Mouse (Mus musculus): Measurements from ENCODE around the gene Cep70.

Gene Cep70

DNA sequence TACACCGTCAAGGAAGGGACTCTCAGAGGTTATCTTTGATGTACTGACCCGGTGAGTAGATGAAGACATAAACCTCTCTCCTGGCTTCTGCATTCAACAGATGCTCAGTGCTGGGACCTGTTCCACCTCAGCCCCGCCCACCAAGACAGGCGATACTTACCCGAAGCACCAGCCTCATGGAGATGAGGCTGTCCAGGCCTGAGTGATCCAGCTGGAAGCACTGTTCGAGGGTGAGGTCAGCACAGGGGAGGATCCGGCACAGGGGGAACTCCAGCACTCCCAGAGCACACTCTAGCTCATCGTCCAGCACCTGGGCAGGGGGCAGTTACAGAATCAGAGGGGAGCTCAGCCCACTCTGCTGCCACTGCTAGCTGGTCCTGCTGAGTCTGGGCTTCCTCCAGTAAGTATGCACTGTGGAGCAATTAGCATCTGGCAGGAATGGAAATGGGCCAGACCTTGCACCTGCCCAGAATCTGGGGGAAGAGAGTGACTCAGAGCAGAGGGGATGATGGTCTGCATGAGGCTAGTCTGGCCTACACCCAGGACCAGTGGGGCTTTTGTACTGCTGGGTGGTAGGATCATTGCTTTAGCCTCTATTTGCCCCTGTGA is 76.3 kb downstream of the Cep70 start:
- DNase-seq (ENCODE audit: low read depth, low spot score), result peak; percentile 36

DNA sequence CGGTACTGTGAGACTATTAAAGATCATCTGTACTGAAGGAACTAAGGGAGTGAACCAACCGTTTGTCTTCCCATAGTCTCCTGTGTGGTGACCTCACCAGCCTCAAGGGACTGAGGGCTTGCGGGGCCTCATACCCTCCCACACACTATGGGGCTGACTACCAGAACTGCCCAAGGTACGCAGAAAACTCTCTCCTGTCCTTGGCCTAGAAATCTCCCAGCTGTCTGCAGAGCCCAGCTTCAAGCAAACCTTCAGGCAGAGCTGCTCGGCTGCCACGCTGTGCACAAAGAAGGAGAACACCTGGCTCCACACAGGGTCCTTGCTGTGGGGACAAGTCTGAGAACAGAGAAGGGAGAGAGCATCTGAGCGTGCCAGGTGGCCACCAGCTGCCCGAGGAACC is 76.8 kb downstream of the Cep70 start:
- no peak for DNase-seq (ENCODE audit: low read depth, low spot score)

DNA sequence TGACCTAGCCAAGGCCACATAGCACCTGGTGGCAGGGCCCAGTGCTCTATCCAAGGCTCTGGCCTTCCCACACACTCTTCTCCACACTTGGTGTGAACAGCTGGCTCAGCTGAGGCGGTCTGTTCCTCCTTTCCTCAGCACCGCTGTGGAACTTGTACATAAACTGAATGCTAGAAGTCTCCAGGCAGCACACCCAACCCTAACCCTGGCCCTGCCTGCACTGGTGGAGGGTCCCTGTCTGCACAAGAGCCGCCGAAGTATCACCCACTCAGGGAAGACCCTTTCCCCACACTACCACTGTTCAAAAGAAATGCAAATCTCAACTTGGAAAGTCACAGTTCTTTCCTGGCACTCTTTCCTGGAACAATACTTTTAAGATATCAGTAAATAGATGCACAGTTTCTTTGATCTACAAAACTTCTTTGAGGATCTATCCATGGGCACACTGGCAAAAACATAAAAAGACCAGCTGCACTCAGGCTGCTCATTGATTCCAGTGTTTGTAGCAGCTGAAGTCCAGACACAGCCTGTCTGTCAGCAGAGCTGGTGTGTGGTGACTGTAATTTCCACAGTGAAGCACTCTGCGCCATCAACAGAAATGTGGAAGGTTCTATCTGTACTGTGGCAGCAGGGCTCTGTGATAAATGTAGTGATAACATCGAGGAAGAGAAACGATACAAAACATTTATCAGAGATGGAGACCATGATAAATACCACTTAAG is 82.2 kb downstream of the Cep70 start:
- DNase-seq (ENCODE audit: low read depth, low spot score), result no peak

DNA sequence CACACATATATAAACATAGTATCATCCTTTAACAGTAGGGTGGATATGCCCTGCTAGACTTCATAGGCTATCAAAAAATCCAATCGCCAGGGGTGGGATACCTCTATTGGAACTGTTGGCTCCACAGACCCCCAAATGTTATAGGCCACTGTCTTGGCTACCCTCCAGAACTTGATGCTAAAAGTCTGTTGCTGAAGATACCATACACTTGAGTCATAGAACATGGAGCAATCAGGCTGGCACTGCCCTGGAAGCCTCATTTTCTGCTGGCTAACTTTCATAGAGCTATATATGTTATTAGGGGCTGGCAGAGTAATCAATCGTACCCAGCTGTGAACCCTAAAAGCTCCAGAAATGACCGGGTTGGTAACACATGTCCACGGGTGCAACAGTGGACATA is 82.8 kb downstream of the Cep70 start:
- peak; percentile 57 for DNase-seq (ENCODE audit: low read depth, low spot score)

DNA sequence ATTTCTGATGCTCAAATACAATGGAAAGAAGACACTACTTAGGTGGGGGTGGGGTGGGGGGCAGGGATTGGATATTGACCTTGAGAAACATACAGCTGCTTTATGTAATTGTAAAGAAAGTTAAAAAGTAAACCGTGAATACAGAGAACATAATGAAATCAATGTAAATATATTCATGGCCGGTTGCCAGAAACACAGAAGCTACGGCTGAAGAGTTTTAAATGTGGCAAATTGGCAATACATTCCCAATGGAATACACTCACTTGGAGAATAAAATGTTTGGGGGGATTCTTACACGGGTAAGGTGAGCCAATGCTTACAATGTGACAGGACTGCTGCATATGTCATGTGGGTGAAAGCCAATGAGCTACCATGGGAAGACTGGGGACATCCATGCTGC is 83.7 kb downstream of the Cep70 start:
- no peak for DNase-seq (ENCODE audit: low read depth, low spot score)

DNA sequence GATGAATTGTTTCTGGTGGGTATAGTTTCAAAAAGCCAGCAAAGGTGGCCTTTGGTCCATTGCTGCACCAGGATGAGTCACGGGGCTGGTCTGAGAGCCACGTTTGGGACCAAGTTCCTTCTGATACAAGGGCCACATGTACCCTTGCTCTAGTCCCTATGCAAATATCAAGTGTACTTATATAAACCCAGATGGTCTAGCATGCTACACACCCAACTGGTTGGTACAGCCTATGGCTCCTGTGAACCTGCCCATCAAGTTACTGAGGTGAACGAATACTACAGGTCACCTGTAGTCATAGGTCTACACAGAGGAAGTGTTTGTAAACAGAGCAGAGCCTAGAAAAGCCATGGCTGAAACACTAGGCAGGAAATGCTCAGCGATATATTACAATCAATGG is 93.4 kb downstream of the Cep70 start:
- no peak for DNase-seq (ENCODE audit: low read depth, low spot score)

DNA sequence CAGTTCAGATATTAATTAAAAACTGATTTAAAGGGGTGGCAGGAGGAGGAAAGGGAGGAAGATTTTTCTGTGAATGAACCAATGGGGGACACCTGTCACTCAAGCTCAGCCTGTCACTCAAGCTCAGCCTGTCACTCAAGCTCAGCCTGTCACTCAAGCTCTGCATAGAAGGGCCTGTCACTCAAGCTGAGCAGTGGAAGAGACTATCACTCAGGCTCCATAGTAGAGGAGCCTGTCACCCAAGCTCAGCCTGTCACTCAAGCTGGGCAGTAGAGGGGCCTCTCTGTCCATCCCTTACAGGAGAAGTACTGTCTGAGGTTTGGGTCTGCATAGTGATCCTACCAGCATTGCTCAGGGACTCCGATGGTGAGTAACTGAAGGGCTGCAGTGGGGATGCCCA is 95.1 kb downstream of the Cep70 start:
- DNase-seq (ENCODE audit: low read depth, low spot score), result no peak

DNA sequence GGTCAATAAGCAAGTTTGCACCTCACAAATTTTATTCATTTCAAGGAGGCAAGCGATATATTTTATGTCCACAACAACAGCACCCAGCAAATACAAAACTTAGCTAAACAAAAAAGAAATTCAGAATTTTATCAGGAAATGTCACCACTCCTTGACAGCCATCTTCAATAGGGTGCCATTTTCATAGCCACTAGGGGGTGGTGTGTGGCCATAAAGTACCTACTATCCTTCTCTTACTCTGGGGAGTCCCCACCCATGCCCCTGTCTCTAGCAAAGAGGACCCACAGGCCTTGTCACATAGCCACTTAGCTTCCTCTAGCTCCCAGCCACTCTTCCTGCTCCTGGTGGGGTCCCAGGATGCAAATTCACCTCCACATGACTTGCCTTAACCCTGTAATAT is 96.0 kb downstream of the Cep70 start:
- peak; percentile 15 for DNase-seq (ENCODE audit: low read depth, low spot score)

DNA sequence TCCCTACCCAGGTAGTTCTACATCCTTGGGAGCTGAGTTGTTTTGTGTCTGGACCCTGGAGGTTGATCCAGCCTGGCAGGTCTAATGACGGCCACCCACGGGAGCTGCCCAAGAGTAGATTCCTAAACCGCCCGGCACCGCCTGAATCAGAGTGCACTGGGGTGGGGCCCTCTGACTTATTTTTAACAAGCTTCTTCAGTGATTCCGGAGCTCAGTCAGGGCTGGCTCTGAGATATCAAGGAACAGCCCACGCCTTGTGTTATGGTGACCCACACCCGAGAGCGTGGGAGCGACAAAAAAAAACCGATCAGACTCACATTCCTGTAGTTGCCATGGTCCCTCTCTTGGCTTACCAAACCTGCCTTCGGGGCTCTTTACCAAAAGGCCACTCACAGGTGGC is 97.0 kb downstream of the Cep70 start:
- DNase-seq (ENCODE audit: low read depth, low spot score), result no peak

DNA sequence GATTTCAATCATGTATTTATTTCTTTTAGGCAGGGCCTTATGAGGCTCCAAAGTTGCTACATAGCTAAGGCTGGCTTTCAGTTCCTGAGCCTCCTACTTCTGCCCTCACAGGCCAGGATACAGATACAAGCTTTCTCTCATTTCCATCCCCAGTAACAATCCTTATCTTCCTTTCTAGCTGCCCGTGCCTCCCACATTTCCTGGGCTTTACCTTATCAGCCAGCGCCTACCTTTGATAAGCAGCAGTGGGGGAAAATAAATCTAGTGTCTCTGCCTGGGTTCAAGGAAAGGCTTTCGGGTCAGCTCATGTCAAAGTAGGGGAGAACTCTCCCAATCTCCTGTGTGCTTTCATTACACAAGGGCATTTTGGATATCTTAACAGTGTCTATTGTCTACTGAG is 98.4 kb downstream of the Cep70 start:
- DNase-seq (ENCODE audit: low read depth, low spot score), result no peak

DNA sequence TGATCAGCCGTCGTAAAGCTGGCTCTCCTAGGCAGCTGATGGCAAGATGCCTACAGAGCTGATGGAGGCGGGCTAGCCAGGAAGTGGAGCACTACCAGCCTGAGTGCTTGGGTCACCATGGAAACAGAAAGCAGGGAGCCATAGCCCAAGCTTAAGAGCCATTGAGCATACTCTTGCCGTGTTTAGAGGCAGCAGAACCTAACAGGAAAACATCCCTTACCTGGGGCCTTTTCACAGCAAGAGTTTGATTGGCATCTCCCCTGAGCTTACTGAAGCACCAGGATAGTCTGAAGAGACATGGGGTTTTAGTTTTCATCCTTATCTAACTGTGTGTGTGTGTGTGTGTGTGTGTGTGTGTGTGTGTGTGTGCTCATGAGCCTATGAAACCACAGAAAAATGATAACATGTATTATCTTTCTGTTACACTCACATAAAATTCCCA is 102.2 kb downstream of the Cep70 start:
- DNase-seq (ENCODE audit: low read depth, low spot score), result no peak
